Mouse (Mus musculus) gastrocnemius, postnatal 14 days (tissue): Measurements from ENCODE around the gene Gm21974. TPM values are rescaled to one million over a fixed set of nuclear protein-coding genes. Genes with fewer than 3 reads are reported as not detected.
"Not testable (repeated sequence)": the region's sequence is repeated elsewhere in the genome, so short reads cannot be mapped to it uniquely, and the experiment has no call there.

ENCODE experiments used
- DNase-seq: peaks from one replicate; pipeline ENCODE4 v3.0.0; 2021; ENCODE audit warnings: mixed read lengths
- intact Hi-C: fragments of 180-260 bp; cut with DNase I; formaldehyde crosslinking; loops from one replicate; pipeline ENCODE4 v1.15.1; 2025; ENCODE audit warnings: low total_unique reads
- total RNA-seq, 2 experiments: library from RNA; stranded (reverse); gene quantifications; 2 replicates each; pipeline ENCODE4 v1.2.3; 2021

The Gm21974 gene
- total RNA-seq, 2 experiments from 2014 or later = not detected

DNA sequence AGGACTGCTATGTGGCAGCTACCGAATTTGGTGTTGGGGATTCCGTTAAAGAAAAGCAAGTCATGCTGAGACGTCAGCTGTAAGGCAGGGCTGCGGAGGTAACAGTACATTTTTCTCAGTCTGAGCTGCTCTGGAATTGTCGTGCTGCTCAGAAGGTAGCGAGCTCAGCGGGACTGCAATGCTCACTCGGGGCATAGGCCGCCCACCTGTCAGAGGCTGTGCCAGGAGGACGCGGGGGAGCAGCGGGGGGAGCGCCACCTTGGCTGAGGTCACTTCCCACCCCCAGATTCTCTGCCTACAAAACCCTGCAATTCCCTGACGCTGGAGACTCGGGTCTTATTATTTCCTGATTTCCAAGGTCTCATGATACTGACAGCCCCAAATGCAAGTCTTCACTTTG, 54.4 kb downstream of the Gm21974 start:
- intact Hi-C loops = no loop called here
- peak; percentile 63 for DNase-seq

DNA sequence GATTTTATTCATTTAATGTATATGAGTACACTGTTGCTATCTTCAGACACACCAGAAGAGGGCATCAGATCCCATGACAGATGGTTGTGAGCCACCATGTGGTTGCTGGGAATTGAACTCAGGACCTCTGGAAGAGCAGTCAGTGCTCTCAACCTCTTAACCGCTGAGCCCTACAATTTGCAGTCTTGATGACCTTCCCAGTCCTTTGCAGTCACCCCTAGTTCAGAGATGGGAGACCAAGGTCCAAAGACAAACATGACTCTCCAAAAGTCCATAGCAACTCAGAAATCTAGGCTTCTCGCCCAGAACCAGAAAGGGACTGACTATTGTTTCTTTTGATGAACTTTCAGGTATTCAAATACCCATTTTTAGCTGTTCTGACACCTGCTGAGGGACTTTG, 55.2 kb downstream of the Gm21974 start:
- DNase-seq, intact Hi-C loops: not testable (repeated sequence)

DNA sequence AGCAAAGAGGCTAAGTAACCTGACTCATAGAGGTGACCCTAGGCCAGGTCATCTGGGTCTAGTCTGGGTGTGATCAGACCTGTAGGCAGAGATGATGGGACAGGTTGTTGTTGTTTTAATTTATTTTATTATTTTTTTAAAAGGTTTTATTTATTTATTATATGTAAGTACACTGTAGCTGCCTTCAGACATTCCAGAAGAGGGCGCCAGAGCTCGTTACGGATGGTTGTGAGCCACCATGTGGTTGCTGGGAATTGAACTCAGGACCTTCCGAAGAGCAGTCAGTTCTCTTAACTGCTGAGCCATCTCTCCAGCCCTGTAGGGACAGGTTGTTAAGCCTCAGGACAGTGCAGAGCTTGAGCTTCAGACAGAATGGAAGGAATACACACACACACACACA, 57.4 kb downstream of the Gm21974 start:
- intact Hi-C loops, DNase-seq: not testable (repeated sequence)

DNA sequence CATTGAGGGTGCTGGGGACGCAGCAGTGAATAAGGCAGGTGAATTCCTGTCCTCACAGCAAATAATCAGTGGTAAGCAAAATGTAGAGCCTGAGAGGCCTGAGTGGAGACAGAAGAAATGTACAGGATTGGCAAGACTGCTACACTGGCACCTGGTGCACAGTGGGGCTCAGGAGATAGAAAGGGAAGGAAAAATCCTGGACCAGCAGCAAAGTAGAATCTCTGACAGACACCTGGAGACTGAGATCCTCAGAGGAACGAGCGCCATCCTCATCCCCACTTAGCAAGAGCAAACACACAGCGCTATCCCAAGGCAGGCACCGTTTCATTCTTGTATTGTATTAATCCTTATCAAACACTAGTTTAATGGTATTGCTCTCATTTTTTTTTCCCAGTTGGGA, 57.8 kb downstream of the Gm21974 start:
- DNase-seq = no peak
- intact Hi-C loops = no loop called here

Other genes starting within 250 kb of the Gm21974 start
- gene Bcl7c, start 186.5 kb downstream of the Gm21974 start, total RNA-seq = 10 to 100 TPM; 44.8 to 65.7 TPM
- 10 to 100 TPM; 12.1 to 14.6 TPM for gene Ctf1, start 182.7 kb downstream of the Gm21974 start, total RNA-seq
- gene Ctf2, start 163.3 kb downstream of the Gm21974 start, total RNA-seq = not detected
- gene Fbxl19, start 150.9 kb downstream of the Gm21974 start, total RNA-seq = 1 to 10 TPM; 2.4 to 3.1 TPM
- gene Orai3, start 125.6 kb downstream of the Gm21974 start, total RNA-seq = 1 to 10 TPM; 8.1 to 9.2 TPM
- 10 to 100 TPM; 15.6 to 17.4 TPM for gene Setd1a, start 118.8 kb downstream of the Gm21974 start, total RNA-seq
- gene Gm49388, start 109.8 kb downstream of the Gm21974 start, total RNA-seq = 1 to 10 TPM in 1 of 2 experiments, under 1 TPM in 1; 0.88 to 1.8 TPM
- 1 to 10 TPM; 6.9 to 8.1 TPM for gene Hsd3b7, start 94.8 kb downstream of the Gm21974 start, total RNA-seq
- gene Stx4a, start 71.2 kb downstream of the Gm21974 start, total RNA-seq = 10 to 100 TPM; 46.9 to 49.9 TPM
- 1 to 10 TPM; 1.1 to 2.2 TPM for gene Stx1b, start 70.9 kb downstream of the Gm21974 start, total RNA-seq
- gene Zfp646, start 19.2 kb downstream of the Gm21974 start, total RNA-seq = 10 to 100 TPM; 13.6 to 13.9 TPM
- 1 to 10 TPM; 4.6 to 4.9 TPM for gene Zfp668, start 18.6 kb downstream of the Gm21974 start, total RNA-seq
- gene Prss53, start 4.5 kb downstream of the Gm21974 start, total RNA-seq = 1 to 10 TPM in 1 of 2 experiments, under 1 TPM in 1; 0.90 to 1.1 TPM
- 10 to 100 TPM; 23.4 to 30.0 TPM for gene Vkorc1, start 163 bp upstream of the Gm21974 start, total RNA-seq
- gene Bckdk, start 8.6 kb upstream of the Gm21974 start, total RNA-seq = 100 to 1,000 TPM; 103 to 113 TPM
- gene Kat8, start 17.1 kb upstream of the Gm21974 start, total RNA-seq = 10 to 100 TPM; 12.5 to 15.2 TPM
- gene Prss8, start 34.6 kb upstream of the Gm21974 start, total RNA-seq = not detected
- 1 to 10 TPM; 6.5 to 8.2 TPM for gene Prss36, start 51.3 kb upstream of the Gm21974 start, total RNA-seq
- 100 to 1,000 TPM; 111 to 123 TPM for gene Fus, start 72.0 kb upstream of the Gm21974 start, total RNA-seq
- gene Pycard, start 98.4 kb upstream of the Gm21974 start, total RNA-seq = 1 to 10 TPM; 1.8 to 1.9 TPM
- 100 to 1,000 TPM; 246 TPM for gene Trim72, start 108.5 kb upstream of the Gm21974 start, total RNA-seq
- 1 to 10 TPM; 1.7 to 1.8 TPM for gene Itgam, start 167.2 kb upstream of the Gm21974 start, total RNA-seq
- gene Gm49368, start 167.2 kb upstream of the Gm21974 start, total RNA-seq = not detected
- under 1 TPM; 0.23 to 0.27 TPM for gene Itgax, start 234.1 kb upstream of the Gm21974 start, total RNA-seq